Mouse (Mus musculus): Measurements from ENCODE around the gene 1810009A15Rik. TPM values are rescaled to one million over a fixed set of nuclear protein-coding genes. Genes with fewer than 3 reads are reported as not detected.
"Not testable (repeated sequence)": the region's sequence is repeated elsewhere in the genome, so short reads cannot be mapped to it uniquely, and the experiment has no call there.

Gene 1810009A15Rik
- 10 to 100 TPM; 13.1 to 18.0 TPM for total RNA-seq (2021)
- long read RNA-seq, experiment 1, transcript 1810009A15Rik-201 (4 exons, 806 nt) = major isoform, 59 of 62 reads
- long read RNA-seq, experiment 1, partial matches to known transcripts = 0 of 62 reads
- long read RNA-seq, experiment 1, other reads (novel, unspliced or antisense) = 1 of 62 reads
- long read RNA-seq, experiment 2, transcript 1810009A15Rik-201 (4 exons, 806 nt) = major isoform, 37 of 40 reads
- long read RNA-seq, experiment 2, partial matches to known transcripts = 1 of 40 reads
- long read RNA-seq, experiment 2, other reads (novel, unspliced or antisense) = 0 of 40 reads

DNA sequence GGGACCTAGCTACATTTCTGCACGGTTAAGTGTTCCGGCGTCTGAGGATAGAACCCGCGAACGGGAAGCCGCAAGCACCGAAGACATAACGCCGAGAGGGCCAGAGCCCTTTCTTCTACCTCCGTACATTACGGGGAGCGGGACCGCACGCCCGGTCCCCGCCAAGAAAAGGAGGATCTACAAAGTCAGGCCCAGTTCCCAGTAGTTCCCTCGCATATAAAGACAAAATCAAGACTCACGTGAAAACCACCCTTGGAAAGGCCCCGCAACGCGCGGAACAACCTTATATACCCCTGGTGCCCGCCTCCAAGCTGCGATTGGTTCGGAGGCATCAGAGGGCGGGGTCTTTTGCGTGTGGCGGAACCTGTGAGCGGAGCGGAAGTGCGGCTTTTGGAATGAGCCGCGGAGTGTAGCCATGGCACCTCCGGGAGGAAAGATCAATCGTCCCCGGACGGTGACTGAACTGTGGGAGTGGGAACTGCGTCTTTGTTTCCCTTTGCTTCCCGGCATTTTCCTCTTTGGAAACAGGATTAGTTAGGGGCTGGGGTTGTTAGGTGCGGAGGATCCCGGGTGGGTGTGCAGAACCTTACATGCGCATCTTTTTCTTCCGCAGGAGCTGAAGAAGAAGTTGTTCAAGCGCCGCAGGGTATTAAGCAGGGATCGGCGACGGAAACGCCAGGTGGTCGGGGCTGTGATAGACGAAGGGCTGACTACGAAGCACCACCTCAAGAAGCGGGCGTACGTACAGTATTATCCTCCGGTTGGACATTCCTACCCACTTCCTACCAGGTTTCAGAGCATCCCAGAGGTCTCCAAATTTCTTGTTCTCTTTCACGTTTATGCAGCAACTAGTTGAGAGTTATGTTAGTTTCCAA lies at the start of gene 1810009A15Rik, which contains the start of gene Gm49416:
TSS of gene 1810009A15Rik (plus strand) at position 343 of the 875 bp plus-strand sequence.
TSS of gene Gm49416 (plus strand) at position 416 of the 875 bp plus-strand sequence.
- peak; percentile 93 for DNase-seq

DNA sequence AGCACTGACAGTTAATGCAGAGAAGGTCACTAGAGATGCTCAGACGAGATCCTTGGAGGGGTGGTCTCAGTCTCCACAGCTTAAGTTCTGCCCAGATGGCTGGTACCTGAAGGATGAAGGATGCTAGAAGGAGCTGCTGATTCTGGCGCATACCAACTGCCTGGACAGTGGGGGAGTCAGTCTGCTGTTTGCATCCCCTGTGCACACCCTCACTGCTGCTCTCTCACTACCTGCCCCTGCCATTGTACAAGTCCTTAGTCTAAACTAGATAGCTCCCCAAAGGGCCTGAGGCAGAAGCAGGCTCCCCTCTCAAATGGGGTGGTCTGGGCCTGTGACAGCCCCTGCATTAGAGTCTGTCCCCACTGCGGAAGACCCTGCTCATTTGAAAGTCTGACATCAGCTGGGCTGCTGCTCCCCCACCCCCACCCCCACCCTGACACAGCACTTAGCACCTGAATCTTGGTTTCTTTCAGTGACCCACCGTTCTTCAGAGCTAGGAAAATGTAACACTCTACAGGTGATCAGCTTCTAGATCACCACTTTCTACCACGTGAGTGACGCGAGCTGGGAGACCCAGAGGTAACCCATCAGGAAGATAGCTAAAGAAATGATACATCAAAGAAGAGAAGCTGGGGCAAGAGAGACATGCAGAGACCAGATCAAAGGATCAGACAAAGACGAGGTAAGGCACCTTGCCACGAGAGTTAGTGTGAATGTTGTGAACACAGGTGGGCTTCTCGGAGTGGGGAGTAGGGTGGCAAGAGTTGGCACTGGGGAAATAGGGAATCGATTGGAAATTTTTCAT lies 49.3 kb upstream of the 1810009A15Rik start, which contains the start of gene Gng3:
TSS of gene Gng3 (minus strand) at position 92 of the 805 bp plus-strand sequence.
- no peak for DNase-seq

DNA sequence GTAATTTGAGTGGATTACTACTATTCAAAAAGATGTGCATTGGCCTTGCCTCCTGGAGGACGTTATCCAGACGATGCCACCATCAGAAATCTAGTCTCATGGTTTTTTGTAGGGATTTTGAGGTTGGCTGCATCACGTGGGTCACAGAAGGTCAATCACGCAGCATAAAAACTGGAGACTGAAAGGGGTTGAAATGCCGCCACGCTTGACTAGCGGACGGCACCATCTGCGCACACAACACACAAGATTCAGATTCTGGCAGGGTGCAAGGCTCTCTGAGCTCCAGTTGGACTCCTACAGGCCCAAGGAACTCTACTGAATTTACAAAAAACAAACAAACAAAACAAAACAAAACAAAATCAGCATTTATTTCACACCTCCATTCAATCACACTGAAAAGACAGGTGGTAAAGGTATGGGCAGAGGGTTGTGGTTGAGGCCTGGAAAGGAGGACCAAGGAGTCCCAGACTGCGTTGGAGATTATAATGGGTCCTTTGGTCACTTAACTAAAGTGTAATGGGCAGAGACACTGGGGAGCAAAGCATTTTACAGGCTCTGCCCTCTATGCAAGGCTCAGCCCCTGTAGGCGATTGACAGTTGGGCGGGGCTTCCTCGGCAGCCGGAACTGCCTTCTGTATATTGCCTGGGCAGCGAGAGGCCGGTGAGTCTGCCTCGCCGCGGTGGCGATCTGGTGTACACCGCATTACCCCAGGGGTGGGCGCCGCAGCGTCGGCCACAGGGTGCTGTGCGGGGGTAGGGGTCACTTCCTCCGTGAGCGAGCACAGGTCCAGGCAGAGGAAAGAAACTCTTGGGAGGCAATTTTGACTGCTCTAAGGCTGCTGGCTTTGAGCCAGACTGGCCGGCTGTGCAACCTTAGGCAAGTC lies 48.5 kb upstream of the 1810009A15Rik start:
- DNase-seq = peak; percentile 57

DNA sequence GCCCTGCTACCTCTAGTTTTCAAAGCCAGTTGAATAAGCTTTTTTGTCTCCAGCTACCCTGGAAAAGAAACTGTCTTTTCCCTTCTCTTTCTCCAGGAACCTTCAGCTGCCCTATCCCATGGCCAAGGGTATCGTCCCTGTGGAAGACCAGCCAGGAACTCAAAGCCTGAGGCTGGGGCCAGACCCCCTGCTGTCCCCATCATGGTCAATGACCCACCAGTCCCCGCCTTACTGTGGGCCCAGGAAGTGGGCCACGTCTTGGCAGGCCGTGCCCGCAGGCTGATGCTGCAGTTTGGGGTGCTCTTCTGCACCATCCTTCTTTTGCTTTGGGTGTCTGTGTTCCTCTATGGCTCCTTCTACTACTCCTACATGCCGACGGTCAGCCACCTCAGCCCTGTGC lies 47.6 kb upstream of the 1810009A15Rik start:
- no peak for DNase-seq

GRCm38 (mm10) chr19:8842961-8843360 lies 45.7 kb upstream of the 1810009A15Rik start:
- no peak for DNase-seq

- DNase-seq = peak; percentile 44
Measured at GRCm38 (mm10) chr19:8844371-8845129, 44.1 kb upstream of the 1810009A15Rik start.

DNA sequence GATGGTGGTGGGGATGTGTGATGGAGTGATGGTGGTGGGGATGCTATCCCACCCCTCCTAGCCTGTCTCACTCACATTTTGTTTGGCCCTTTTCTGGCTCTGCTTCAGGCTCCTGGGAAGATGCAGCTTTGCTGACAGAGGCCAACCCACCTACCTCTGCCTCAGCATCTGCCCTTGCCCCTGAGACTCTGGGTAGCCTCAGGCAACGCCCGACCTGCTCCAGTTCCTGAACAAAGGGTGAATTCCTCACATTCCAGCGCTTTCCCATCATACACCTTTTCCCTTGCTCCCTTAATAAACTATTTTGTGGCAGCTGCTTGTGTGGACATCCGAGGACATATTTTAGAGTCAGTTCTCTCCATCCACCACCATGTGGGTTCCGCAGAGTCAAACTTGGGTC lies 40.3 kb upstream of the 1810009A15Rik start:
- DNase-seq = no peak

GRCm38 (mm10) chr19:8850402-8850901 lies 38.2 kb upstream of the 1810009A15Rik start, which contains the start of gene Lrrn4cl:
Gene Lrrn4cl (plus strand): TSS chr19:8850768.
- peak; percentile 78 for DNase-seq

- DNase-seq = no peak
Measured at GRCm38 (mm10) chr19:8851639-8852038, 37.0 kb upstream of the 1810009A15Rik start.

DNA sequence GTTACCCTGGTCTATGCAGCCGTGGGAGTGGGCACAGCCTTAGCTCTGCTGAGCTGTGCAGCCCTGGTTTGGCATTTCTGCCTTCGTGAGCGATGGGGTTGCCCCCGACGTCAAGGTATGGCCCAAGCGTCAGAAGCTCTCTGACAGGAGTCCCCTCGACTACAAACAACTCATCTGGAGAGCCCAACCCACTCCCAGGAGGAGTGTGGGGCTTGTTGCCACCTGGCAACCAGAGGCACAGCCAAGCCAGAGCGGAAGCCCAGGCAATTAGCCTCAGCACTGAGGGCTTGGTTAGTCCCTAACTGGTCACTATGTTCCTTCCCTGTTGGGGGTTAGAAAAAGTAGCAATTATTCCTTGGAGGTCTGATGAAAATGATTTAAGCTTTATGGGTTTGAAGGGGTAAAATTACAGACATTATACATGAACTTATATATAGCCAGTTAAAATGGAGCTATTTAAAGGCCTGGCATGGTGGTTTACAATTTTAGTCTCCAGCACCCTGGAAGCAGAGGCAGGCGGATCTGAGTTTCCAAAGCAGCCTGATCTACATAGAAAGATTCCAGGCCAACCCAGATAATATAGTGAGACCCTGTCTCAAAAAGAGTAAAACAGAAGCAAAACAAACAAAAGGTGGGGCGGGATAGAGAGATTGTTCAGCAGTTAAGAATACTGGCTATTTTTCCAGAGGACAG lies 36.3 kb upstream of the 1810009A15Rik start:
- peak; percentile 70 for DNase-seq

GRCm38 (mm10) chr19:8853117-8853516 lies 35.5 kb upstream of the 1810009A15Rik start:
- DNase-seq = no peak

GRCm38 (mm10) chr19:8857689-8858088 lies 31.0 kb upstream of the 1810009A15Rik start:
- no peak for DNase-seq

- DNase-seq = no peak
Measured at GRCm38 (mm10) chr19:8859018-8859417, 29.6 kb upstream of the 1810009A15Rik start.

DNA sequence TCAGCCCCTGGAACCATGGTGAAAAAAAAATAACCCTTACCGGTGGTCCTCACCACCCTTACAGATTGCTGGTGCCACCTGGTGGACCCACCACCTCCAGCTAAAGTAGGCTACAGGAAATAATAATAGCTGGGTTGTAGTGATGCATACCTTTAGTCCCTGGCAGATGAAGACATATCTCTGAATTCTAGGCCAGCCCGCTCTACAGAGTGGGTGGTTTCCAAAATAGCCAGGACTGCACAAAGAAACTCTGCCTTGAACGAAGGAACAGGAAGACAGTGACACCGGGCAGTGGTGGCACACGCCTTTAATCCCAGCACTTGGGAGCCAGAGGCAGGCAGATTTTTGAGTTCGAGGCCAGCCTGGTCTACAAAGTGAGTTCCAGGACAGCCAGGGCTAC lies 24.4 kb upstream of the 1810009A15Rik start:
- no peak for DNase-seq

DNA sequence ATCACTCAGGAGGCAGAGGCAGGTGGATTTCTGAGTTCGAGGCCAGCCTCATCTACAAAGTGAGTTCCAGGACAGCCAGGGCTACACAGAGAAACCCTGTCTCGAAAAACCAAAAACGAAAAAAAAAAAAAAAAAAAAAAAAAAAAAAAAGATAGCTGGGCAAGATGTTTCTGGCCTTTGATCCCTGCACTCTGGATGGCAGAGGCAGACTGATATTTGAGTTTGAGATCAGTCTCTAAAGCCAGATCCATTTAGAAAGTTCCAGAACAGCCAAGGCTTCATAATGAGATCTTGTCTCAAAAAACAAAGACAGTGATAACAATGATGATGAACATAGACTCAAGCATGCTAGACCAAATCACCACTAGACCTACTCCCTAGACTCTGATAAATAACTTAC lies 18.3 kb upstream of the 1810009A15Rik start:
- DNase-seq = not testable (repeated sequence)

- no peak for DNase-seq
Measured at GRCm38 (mm10) chr19:8870838-8871237, 17.8 kb upstream of the 1810009A15Rik start.

- DNase-seq = peak; percentile 98
Measured at GRCm38 (mm10) chr19:8871267-8872186, 17.1 kb upstream of the 1810009A15Rik start, which contains the start of gene Ubxn1. Gene Ubxn1 (plus strand): TSS chr19:8871496.

DNA sequence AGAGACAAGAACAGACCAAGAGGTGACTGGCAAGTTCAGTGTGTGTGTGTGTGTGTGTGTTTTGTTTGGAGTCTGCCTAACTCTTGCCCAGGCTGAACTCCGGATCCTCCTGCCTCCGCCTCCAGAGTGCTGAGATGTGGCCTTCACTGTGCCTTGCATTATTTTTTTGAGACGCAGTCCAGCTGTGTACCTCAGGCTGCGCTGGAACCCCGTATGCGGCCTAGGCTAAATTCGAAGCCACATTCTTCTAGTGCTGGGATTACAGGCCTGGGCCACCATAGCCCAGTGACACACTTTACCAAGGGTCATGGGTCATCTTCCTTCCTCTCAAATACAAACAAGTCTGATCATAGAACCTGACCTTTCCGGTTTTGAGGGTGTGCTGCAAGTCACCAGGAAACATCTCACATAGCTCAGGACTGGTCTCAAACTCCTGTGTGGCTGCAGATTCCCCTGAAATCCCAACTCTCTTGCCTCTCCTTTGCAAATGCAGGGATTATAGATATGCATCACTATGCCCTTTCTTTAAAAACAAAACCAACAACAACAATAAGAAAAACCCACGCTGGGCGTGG lies 16.3 kb upstream of the 1810009A15Rik start:
- DNase-seq = no peak

Measured in gastrocnemius, postnatal 25 days (tissue).